Mouse (Mus musculus): ENCODE data around the gene Fgf10.

Gene Fgf10

DNA sequence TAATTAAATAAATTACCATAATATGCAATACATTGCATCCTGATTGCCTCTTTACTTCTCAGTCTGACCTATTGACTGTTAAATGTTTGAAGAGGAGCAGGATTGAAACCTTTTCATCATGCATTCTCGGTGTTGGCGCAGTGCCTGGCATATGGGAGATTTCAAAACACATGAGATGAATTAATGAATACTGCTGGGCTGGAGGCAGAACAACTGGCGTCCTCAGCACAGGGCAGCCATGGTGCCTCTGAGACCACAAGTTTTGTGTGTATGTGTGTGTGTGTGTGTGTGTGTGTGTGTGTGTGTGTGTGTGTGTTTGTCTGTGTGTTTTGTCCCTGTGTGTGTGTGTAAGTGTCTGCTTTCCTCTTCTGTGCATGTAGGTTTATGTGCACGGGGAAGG lies 165.5 kb downstream of the Fgf10 start:
- DNase-seq (ENCODE audit: low spot score in 2 of 2), result no peak
